Mouse (Mus musculus) cerebellum, adult 2 months (tissue): ENCODE measurements at regions not wholly inside any gene's neighbourhood (a gene's known extent, or its start where the extent isn't known, plus 50 kb on each side); places are given as distances from the start of the nearest gene placed in this dataset.

Source experiments
- CTCF ChIP-seq: fragments of 200-500 bp; IDR thresholded peaks from 2 replicates; pipeline ENCODE4 v1.5.1; 2011; ENCODE audit warnings: low read depth, mild to moderate bottlenecking, control low read depth, low read length, moderate library complexity, borderline replicate concordance; ENCODE audit not compliant: insufficient read depth
- POLR2A ChIP-seq: fragments of 200-500 bp; IDR thresholded peaks from 2 replicates; pipeline ENCODE4 v1.6.1; 2011; ENCODE audit warnings: low read length, control low read depth, borderline replicate concordance; ENCODE audit not compliant: insufficient read depth

- TF ChIP-seq CTCF (no peak), POLR2A (no peak)
Measured at GRCm38 (mm10) chr7:124915637-124916036, 528.8 kb upstream of the Kdm8 start.
